8 mouse cellular contexts compared by ENCODE assay signal in the genomic region with DNA sequence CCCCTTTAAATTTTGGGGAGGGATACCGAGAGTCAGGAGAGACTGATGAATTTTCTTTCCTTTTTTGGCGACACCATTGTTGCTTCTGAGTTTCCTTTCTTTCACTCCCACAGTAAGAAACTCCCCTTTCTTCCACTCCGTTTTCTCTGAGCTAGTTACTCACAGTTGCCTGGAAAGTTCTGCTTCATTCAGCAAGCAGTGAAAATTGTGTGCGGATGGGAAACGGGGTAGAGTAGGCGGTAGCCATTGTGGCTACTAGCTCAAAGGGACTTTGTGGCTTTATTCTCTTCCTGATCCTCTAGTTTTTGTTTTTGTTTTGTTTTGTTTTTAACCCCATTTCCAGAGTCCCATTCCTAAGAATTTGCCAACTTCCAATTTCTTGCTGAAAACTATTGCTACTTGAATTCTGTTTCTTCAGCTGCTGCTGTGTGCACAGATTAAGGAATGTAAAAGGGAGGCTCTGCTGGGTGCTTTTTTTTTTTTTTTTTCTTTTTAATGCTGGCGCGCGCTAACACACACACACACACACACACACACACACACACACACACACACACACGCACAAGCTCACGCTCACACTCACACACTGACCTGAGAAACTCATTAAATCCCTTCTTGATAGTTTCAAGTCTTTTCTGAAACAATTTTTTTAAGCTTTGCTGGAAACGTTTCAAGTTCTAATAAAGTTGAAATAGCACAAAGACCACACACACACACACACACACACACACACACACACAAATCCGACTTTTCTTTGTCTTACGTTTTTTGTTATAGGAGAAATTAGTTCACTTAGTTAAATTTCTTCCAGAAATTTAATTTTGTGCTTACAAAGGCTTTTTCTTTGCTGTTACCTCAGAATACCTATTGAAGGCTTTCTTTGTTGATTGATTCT. TPM values are rescaled to one million over a fixed set of nuclear protein-coding genes. Genes with fewer than 3 reads are reported as not detected.
A peak's percentile ranks its signal among the peaks of the same experiment; 100 is the strongest.
DNase-seq lines count a peak whose midpoint lies in the region; ATAC-seq lines count a peak whose summit lies in the region.

No protein-coding gene starts in this region.

- peak overlapping the region; percentile 36 for H3K4me2 ChIP-seq in kidney, embryonic 14.5 days (replicated peaks; ENCODE audit: low read depth, low read length)
- H3K4me2 ChIP-seq in heart, embryonic 11.5 days: peak overlapping the region; percentile 60
- peak overlapping the region; percentile 59 for H3K4me2 ChIP-seq in liver, embryonic 13.5 days

- H3K9me3 ChIP-seq in kidney, embryonic 14.5 days (ENCODE audit: control insufficient read depth, low read length): no peaks in the 10 kb centered on the region
- H3K9me3 ChIP-seq in heart, embryonic 11.5 days (replicated peaks; ENCODE audit: control insufficient read depth, low read length): no peaks in the 10 kb centered on the region
- H3K9me3 ChIP-seq in liver, embryonic 13.5 days (replicated peaks): no peaks in the 10 kb centered on the region

- H3K36me3 ChIP-seq in kidney, embryonic 14.5 days (ENCODE audit: control insufficient read depth, insufficient read depth, low read length): no peaks in the 10 kb centered on the region
- H3K36me3 ChIP-seq in heart, embryonic 11.5 days (ENCODE audit: control insufficient read depth, insufficient read depth, low read length): no peaks in the 10 kb centered on the region
- H3K36me3 ChIP-seq in liver, embryonic 13.5 days: no peaks in the 10 kb centered on the region

- H3K9ac ChIP-seq in kidney, embryonic 14.5 days (ENCODE audit: low read depth, low read length): peak overlapping the region; percentile 51
- H3K9ac ChIP-seq in heart, embryonic 11.5 days (ENCODE audit: low read depth, low read length): peak overlapping the region; percentile 76
- H3K9ac ChIP-seq in liver, embryonic 13.5 days: no peak overlapping the region

- 22% methylated on average over 11 of the region's 14 CpGs for WGBS in kidney, embryonic 14.5 days
- WGBS in heart, embryonic 11.5 days (ENCODE audit: insufficient replicate concordance): 10% methylated on average over 11 of the region's 14 CpGs
- WGBS in liver, embryonic 13.5 days (ENCODE audit: insufficient replicate concordance): 15% methylated on average over 13 of the region's 14 CpGs

- peak overlapping the region; percentile 55; the same call in 1 of the 2 replicates for H3K27ac ChIP-seq in kidney, embryonic 14.5 days (ENCODE audit: low read depth, low read length)
- peak overlapping the region; percentile 79 for H3K27ac ChIP-seq in heart, embryonic 11.5 days (ENCODE audit: low read depth, low read length)
- H3K27ac ChIP-seq in liver, embryonic 13.5 days: no peak overlapping the region

- H3K27me3 ChIP-seq in kidney, embryonic 14.5 days (ENCODE audit: control insufficient read depth, insufficient read depth, low read length): no peaks in the 10 kb centered on the region
- H3K27me3 ChIP-seq in heart, embryonic 11.5 days (ENCODE audit: control insufficient read depth, insufficient read depth, low read length): no peaks in the 10 kb centered on the region
- H3K27me3 ChIP-seq in liver, embryonic 13.5 days: peaks cover 11% of the 10 kb centered on the region

- ATAC-seq in kidney, embryonic 14.5 days (ENCODE audit: low FRiP score, low TSS enrichment): no peak
- ATAC-seq in heart, embryonic 11.5 days (replicated peaks; ENCODE audit: insufficient number of reproducible peaks, low FRiP score, low TSS enrichment): no peak
- no peak for ATAC-seq in liver, embryonic 13.5 days (ENCODE audit: low read depth)

- peak overlapping the region; percentile 56 for H3K4me3 ChIP-seq in kidney, embryonic 14.5 days (ENCODE audit: low read length)
- peak overlapping the region; percentile 64 for H3K4me3 ChIP-seq in heart, embryonic 11.5 days (ENCODE audit: low read depth, low read length)
- peak overlapping the region; percentile 48 for H3K4me3 ChIP-seq in liver, embryonic 13.5 days (replicated peaks)

- no peaks in the 10 kb centered on the region for H3K4me1 ChIP-seq in kidney, embryonic 14.5 days (ENCODE audit: control insufficient read depth, insufficient read depth, low read length)
- H3K4me1 ChIP-seq in heart, embryonic 11.5 days (ENCODE audit: control insufficient read depth, insufficient read depth, low read length): no peaks in the 10 kb centered on the region
- H3K4me1 ChIP-seq in liver, embryonic 13.5 days (replicated peaks): no peaks in the 10 kb centered on the region

- no peak for DNase-seq in kidney, adult 9 months
- DNase-seq in ZHBTc4 (ENCODE audit: low read depth, low spot score): peak; percentile 2
- no peak for DNase-seq in liver, embryonic 13.5 days
- DNase-seq in T-cell, adult 2 months (ENCODE audit: low spot score): no peak
- no peak for DNase-seq in right cerebral cortex, postnatal 10 days (ENCODE audit: low spot score in 2 of 2)
- DNase-seq in urinary bladder, adult 2 months (ENCODE audit: low spot score): no peak

RNA-seq across cellular contexts. Expression of a gene that starts 1.5 kb away (rescaled TPM):
- polyA plus RNA-seq in kidney, embryonic 14.5 days (2014; fragmentation: Nextera tagmentation; extraction: Ambion mirVana): 18.2 and 25.1 TPM in 2 replicates
- 27.1 and 34.5 TPM in 2 replicates for polyA plus RNA-seq in heart, embryonic 11.5 days (2014; fragmentation: Nextera tagmentation; extraction: Ambion mirVana)
- 1.3 and 2.5 TPM in 2 replicates for polyA plus RNA-seq in liver, embryonic 13.5 days (2015; fragmentation: Nextera tagmentation; extraction: Ambion mirVana)
- 28.9 and 38.0 TPM in 2 replicates for polyA plus RNA-seq in urinary bladder, adult 2 months (2012; rRNA removed)
